Mouse (Mus musculus) cerebellum, postnatal 10 days (tissue): ENCODE results near the gene Ovol3.

Source experiments
- DNase-seq, 2 experiments: peaks; one replicate each; pipeline ENCODE4 v3.0.0; 2021; ENCODE audit warnings: mixed read lengths in 2 of 2

The Ovol3 gene

GRCm38 (mm10) chr7:30193581-30194100 lies 41.9 kb downstream of the Ovol3 start:
- DNase-seq: peak; percentile 87 to 91

DNA sequence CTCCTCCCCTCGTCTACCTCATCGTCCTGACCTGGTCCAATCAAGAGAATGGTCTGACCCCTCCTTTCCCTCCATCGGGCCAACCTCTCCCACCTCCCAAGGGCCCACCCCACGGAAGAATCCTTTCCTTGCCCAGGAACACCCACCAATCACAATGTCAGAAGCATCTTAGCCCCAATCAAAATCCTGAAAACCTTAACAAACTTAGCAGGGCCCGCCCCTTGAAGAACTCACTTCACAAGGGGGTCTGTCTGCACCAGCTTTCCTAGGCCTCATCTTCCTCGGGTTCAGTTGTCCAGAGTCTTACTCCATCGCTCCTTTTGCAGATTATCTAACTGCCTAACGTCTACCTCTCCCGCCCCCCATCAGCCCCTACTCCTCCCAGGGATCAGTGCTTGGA lies 42.5 kb downstream of the Ovol3 start:
- DNase-seq: peak in 1 of 2 experiments; percentile 20

DNA sequence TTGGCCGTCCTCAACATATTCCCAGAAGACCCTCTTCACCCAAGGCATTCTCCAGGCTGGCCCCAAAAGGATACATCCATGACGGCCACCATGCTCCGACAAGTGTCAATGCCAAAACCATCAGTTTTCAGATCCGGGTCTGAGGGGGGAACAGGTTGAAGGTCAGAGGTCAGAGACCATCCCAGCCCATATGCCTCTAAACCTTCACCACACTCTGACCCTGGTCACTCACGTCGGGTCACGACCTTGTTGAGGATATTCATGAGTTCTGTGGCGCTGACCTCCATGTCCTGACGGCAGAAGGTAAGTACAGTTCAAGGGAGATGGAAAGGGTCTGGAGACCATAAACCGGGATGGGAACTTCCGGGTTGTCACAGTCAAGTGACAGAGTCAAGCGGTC lies 43.4 kb downstream of the Ovol3 start:
- DNase-seq: no peak

GRCm38 (mm10) chr7:30189116-30189491 lies 46.4 kb downstream of the Ovol3 start:
- DNase-seq: no peak

DNA sequence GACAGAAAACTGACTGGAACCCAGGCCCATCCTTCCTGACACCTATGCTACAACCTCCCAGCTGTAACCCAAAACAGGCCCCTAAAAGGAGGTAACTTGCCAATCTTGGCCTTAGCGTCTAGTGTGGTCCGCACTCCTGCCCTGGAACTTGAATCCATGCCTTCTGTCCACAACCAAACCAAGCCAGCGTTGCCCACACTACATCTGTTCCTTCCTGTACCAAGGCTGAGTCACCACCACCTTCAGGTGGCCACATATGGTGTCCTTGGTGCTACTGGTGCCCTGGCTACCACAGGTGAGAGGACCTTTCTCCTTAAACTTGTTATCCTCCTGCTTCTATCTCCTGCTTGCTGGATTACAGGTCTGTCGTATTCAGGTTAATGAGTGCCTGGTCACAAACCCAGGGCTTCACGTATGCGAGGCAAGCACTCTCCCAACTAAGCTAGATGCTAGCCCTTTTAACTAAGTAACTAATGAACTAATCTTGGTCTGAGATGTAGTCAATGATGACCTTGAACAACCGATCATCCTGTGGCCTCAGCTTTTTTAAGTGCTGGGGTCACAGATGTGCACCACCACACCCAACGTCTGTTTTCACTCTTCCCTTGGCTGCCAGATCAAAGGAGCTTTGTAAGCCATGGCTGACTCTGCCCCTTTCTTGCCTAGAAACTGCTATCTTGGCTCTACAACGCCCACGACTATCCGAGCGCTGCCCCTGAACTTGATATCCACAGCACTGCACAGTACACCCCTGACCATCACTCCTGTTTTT lies 47.0 kb downstream of the Ovol3 start:
- DNase-seq: no peak

GRCm38 (mm10) chr7:30184641-30185348 lies 50.7 kb downstream of the Ovol3 start:
- no peak for DNase-seq

DNA sequence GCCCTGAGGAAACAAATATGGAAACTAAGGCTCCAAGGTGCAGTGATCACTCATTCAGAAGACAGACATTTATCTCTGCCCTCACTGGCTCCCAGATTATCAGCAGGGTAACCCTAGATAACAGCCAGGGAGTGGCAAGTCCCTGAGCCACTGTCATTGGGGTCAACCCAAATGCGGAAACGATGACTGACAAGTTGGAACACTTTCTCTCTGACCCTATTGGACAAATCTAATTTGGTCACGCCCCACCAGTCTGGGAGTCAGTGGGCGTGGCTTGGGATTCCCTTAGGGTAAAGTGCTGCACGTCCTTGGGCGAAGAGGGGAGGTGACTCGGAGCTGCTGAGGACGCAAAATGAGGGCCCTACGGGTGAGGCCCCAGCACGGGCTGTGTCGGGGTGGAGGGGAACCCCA lies 51.6 kb downstream of the Ovol3 start, which contains the start of gene Cox7a1:
Cox7a1 (plus strand) TSS at position 266 of the 411 bp plus-strand sequence.
- DNase-seq: peak; percentile 80 to 82
